Mouse (Mus musculus): ENCODE measurements around the gene Pgam5.

DNA sequence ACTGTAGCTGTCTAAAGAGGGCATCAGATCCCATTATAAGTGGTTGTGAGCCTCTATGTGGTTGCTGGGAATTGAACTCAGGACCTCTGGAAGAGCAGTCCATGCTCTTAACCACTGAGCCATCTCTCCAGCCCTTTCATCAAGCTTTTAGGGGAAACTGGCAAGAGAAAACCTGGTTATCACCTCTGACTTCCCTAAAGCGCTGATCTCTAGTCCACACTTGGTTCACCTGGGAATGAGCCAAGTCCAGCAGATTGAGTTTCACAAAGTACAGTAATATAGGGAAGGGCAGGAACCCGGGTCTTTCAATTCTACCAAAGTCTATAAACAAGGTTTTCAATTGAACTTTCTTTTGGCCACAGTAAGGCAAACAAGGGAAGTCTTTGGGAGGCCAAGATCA lies 12.3 kb upstream of the Pgam5 start:
- no peak for TF ChIP-seq CTCF (IDR thresholded peaks at IDR 0.05; ENCODE audit: extremely low read depth, insufficient read depth, low read length)
- no peak for TF ChIP-seq POLR2A (IDR thresholded peaks at IDR 0.05; ENCODE audit: extremely low read depth, insufficient read depth, low read length)

Data from cortical plate, adult 2 months (tissue).